Mouse (Mus musculus): ENCODE measurements at regions not wholly inside any gene's neighbourhood (a gene's known extent, or its start where the extent isn't known, plus 50 kb on each side); places are given as distances from the start of the nearest gene placed in this dataset.
"Not testable (repeated sequence)": the region's sequence is repeated elsewhere in the genome, so short reads cannot be mapped to it uniquely, and the experiment has no call there.

DNA sequence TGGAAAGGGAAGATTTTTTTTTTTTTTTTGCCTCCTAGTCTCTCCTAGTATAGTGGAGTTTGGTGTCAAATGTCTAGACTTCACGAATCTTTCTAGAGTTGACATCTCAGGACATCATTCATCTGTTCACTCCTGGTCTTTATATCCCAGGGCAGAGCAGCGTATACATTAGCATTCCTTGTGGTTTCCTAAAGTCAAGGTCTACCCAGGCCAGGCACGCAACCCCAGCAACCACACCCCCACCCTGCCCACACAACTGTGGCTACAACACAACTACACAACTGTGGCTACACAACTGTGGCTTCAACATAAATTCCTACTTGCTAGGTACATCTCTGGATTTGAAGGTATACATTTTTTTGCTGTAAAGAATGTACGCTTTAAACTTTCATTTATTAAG is 122.2 kb downstream of the Ppp1r3a start:
- no peak for DNase-seq

DNA sequence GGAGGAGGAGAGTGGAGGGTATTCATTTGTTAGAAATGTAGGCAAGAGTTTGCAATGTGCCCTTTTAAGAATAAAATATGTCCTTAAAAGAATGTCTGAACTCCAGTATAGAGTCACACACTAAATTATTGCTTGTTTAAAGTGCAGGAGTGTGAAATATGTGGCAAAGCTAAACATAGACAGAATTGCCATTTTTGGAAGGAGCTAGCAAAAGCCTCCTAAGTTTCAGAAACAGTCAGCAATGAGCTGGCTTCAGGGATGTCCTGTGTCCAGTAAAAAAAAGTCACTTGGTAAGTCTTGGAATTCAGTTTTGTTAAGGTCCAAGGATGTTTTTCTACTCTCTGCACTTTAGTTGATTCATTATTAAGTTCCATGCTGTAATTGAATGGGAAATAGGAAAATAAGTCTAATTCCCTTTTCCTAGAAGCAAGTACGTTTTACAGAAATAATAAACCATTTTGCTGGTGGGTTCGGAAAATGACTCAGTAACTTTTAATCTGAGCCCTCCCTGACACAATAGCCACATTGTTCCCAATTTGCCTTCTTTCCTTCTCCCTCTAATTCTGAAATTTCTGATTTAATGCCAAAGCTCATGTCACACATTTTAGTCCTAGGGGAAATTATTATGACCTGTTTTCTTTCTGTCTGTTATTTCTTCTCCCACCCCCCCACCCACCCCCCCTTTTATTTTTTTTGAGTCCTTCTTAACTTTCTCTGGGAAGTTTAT is 123.2 kb downstream of the Ppp1r3a start:
- DNase-seq = no peak

DNA sequence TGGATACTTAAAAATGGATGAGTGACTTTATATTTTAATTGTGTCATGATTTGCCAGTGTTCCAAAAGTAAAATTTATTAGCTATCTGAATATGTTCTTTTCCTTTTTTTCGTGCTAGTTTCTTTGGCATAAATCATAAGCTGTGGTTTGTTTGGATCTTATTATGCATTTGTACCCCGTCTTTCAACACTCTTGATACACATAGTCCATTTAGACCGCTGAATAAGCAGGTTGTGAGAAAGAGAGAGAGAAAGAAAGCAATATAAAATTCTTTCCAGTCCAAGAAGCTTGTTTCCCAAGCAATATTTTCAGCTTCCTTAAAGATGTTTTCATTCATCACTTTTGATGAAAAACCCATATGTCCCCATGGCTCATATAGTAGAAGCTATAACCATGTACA is 138.4 kb downstream of the Ppp1r3a start:
- DNase-seq = no peak

DNA sequence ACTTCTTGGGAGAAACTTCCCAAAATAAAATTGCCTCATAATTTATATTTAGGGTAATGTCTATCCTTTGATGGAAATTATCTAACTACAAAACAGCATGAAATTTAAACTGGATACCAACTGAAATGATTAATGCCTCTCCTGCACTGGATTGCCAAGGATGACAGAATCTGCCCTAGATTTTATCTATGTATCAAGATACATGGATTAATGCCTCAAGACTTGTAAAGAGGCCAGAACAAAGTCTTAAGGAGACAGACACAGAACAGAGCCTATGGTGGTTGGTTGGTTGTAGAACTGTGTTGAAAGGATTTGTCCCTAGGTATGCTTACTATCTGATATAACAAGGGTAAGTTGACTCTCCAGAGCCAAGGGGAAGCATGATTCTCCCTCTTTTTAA is 147.0 kb downstream of the Ppp1r3a start:
- no peak for DNase-seq

DNA sequence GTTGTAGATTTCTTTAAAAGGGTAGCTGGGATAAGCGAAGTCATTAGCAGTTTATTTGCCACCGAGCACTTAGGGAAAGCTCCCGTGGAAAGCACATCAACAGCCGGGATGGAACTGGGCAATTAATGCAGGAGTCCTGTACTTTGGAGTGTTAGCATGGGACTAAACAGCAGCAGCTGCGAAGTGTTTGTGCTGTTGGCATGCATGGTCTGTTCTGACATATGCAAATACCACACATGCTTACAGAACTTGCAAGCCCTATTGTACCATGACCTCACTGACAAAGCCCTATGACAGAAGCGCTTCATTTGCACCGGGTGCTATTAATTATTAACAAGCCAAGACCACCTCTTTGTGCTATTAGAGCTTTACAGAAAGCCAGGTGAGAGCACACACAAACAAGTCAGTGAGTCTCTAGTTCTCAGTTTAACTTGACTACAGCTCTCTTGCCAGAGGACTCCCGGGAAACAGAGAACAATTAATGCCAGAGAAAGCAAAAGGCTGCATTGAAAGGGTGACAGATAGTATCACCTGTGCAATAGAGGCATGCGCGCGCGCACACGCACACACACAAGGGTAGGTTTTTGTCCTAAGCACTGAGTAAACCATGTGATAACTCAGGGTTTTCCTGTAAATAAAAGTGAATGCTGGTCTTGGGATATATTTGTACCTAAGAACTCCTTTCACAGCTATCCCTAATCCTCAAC is 154.4 kb downstream of the Ppp1r3a start:
- DNase-seq = no peak

DNA sequence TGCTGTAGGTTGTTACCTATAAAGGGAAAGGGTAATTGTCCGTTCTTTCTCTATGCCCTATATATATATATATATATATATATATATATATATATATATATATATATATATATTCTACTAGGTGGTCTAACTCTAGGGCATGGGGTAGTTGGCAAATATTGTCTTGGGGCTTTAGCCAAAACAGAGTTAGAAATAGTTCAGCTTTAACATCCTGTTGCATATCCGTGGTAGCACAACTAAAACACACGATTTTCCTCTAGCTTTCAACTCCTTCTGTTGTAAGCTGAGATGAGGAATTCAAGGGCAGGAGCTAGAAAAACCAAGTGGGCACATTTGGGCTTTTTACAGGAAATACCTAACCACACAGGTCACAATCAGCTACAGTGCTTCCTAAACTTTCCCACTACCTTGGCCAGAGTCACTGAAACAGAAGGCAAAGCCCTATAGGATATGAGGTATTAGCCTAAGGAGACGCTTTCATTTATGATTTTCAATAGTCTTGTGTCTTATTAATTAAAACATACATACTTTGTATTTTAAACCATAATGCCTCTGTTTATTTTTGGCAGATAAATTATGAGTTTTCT is 158.1 kb downstream of the Ppp1r3a start:
- DNase-seq = no peak

DNA sequence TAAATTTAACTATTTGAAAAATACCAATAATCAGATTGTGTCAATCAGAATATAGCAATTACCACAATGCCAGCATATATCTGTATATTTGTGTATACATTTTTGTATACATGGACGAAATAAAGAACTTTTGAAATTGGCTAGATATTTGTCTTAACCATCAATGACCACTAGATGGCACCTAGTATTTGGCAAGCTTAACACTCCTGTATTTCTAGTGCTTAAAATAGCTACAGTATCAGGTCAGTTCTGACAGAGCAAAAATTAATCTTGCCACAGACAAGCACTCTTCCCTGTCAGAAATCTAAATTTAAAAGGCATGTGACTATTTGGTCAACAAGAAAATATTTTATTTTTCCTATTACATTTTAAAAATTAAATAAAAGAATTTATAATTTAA is 169.2 kb downstream of the Ppp1r3a start:
- DNase-seq = no peak

DNA sequence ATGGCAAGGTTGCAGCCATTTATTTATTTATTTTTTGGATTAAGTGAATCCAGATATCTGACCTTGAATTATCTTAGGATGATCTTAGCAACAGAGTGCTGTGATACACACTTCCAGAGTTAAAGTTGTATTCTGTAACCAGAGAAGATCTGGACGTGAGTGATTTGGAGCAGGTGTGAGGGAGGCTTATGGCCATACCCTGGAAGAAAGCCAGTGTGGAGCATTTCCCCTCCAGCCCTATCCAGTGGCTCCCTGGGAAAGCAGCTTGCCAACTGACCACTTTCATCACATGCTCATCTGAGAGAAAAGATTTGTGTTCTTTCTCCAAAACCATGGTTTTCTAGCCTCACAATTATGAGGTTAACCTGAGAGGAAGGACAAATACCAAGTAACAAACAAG is 171.2 kb downstream of the Ppp1r3a start:
- no peak for DNase-seq

DNA sequence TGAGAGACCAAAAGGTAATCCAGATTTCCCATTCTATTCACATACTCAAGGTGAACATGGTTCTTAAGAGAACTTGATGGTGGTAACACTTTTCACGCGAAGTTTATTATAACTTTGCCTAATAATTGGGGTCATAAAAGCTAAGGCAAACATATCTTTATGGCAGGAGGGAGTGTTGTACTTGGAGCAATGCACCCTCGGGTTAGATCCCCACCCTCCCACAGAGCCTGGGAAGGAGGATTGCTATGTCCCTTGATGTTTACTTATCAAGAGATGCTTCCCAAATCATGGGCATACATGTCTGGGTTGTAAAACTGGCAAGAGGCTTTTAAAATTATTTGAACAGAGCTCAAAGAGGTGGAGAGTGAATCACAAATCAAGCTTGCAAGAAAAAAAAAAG is 180.5 kb downstream of the Ppp1r3a start:
- DNase-seq = no peak

DNA sequence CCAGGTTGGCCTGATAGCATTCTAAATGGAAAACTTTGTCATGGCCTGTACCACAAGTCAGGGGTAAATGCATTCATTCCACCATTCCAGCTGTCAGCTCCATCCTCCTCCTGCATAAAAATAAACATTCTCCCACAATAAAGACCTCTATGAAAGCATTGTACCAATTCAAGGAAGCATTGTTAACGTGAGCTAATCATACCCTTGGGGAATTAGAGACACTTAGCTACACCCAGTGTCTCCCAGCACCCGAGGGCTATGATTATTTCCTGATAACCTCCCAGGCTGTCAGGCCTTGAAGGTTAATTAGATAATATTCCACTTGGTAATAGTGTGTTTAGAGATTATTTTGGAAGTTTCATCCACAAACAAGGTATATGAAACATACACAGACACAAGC is 182.1 kb downstream of the Ppp1r3a start:
- DNase-seq = no peak

DNA sequence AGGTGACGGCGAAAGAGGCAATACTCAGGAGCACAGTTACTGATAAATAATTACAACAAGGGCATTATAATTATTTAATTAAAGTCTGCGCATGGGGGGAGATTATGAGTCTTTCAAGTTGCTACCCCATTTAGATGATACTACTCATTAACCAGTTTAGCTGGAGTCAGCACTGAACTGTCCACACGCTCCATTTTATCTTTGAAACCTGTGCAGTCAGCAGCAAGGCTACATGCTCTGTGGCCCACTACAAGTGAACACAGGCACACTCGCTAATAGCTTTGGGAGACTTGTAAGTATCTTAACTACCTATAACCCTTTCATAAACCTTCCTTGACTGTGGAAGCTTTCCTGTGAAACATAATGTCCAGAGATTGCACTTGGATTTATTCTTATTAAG is 214.7 kb downstream of the Ppp1r3a start:
- no peak for DNase-seq

DNA sequence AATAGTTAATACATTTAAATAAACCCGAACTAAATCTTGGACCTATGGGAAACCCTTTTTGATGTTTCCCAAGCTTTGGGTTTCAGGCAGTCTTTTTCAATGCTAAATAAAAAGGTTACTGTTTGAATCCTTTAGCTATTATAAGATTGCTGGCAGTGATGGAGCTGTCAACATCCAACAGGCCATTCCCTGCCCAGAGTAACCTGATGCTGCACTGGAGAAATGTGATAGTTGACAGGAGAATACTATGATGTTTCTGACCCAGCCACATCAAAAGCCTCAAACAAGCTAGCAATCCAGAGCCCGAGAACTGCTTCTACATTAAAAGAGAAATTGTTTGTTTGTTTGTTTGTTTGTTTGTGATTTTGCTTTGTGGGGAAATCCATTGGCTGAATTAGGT is 226.0 kb downstream of the Ppp1r3a start:
- no peak for DNase-seq

DNA sequence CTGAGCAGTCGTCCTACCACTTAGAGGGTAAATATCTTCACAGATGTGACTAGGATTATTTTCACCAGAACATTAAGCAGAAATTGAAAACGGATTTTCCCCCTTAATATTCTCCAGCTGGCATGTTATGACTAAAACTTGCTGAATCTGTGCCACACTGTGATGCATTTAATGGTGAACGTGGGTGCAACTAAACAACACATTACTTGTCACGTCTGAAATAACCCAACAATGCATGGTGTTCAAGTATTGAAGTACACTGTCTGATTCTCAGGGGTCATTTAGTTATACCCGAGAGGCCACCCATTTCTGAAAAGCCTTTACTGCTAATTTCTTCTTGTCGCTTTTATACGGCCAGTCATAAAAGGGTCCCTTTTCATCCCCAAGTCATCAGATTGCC is 226.5 kb downstream of the Ppp1r3a start:
- no peak for DNase-seq

DNA sequence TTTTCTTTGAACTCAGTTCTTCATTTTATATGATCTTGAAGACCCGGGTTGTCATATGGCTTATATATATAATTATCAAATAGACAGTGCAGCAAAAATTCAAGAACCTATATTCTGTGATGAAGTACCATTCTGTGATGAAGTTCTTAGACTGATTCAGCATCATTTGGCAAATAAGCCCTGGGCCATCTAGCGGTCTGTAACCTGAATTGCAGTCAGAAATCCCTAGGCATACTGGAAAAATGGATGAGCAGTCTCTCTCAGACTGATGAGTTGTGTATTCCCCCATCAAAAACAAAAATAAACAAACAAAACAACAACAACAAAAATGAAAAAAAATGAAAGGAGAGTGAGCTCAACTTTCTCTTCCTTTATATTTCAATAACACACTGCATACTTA is 232.3 kb downstream of the Ppp1r3a start:
- DNase-seq = peak; percentile 19

DNA sequence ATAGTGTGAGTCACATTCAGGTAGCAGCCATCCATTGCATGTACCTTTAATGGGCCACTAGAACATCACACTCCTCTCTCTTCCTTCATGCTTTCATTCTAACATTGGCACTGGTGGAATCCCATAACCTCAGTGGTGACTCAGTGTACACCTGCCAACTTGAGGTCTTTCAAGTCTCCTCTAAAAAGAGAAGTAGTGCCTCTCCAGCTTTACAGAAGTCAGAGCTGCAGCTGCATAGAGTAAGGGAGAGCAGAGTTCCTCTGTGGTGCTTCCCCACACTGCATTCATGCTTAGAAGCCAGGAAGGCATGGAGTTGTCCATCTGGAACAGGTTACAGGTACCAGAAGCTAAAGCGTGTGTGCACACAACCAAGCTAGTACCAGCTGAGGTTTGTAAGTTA is 233.8 kb downstream of the Ppp1r3a start:
- no peak for DNase-seq

DNA sequence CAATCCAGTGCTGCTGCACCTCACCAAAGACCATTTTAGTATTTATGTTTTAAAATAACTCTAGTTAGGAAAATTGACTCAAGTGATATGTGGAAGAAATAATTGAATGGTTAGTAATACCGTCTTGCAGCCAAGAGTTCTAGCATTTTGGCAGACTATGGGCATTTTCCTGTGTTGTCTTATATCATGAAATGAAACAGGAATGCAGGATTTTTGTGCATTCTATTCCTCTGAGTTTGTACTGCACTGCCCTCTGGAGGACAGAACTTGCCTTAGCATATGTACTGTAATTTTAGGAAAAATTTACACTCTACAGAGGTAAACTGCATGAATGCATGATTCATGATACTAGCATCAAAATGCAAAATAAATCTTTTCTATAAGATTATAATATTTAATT is 250.9 kb downstream of the Ppp1r3a start:
- peak; percentile 48 for DNase-seq

DNA sequence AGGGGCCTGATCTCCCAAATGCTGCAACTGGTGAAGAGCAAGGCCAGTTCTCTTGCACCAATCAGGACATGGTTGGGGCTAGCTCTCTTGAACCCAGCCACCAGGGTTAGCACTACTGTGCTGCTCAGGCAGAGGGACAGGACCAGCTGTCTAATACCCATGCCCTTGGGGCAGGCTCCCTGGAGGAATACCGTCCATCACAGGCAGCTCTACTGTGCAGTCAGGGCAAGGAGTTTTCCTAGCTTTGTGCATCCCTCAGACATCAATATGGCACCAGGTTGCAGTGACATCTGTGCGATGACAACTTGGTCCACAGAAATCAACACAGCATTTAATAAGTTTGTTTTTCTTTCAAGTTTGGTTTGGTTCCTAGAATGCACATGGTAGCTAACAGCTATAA is 254.4 kb downstream of the Ppp1r3a start:
- no peak for DNase-seq

DNA sequence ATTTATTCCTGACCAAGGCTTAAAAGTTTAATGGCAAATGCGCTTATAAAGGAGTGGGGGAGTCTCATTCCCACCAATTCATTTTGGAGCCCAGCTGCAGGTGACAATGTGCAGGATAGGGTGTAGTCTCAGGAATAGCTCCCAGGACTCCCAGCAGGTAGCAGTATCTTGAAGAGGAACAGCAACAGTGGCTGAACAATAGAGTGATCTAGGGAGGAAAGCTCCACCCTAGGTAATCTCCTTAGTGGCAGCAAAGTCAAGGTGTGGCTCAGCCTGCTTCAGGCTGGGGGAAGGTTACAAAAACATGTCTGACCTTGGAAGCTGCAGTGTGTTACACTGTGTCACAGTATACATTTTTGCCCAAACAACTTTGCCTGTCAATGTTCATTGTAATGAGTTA is 255.2 kb downstream of the Ppp1r3a start:
- not testable (repeated sequence) for DNase-seq

DNA sequence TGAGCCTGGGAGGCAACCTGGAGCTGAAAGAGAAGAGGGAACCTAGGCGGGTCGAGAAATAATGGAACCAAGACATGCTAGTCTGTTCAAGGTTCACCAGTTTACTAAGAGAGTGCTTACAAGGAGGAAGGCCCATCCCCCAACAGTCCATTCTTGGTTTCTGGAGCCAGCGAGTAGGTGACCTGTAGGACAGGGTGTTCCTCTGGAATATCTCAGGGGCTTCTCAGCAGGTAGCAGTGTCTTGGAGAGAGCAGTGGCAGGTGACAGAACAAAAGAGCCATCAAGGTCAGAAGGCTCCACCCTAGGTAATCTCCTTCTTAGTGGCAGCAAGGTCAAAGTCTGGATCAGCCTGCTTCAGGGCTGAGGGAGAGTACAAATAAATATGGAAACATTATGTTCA is 268.4 kb downstream of the Ppp1r3a start:
- DNase-seq = not testable (repeated sequence)

DNA sequence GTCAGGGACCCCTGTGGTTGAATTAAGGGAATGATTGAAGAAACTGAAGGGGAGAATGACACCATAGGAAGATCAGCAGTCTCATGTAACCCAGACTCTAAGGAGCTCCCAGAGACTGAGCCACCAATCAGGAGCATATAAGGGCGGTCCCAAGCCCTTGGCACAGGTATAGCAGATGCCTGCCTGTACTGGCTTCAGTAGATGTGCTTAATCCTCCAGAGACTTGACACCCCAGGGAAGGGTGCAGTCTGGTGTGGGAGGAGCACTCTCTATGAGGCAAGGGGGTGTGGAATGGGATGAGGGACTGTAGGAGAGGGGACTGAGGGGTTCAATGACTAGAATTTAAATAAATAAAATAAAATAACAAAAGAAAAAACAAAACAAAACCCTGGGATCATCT is 298.7 kb downstream of the Ppp1r3a start:
- no peak for DNase-seq

DNA sequence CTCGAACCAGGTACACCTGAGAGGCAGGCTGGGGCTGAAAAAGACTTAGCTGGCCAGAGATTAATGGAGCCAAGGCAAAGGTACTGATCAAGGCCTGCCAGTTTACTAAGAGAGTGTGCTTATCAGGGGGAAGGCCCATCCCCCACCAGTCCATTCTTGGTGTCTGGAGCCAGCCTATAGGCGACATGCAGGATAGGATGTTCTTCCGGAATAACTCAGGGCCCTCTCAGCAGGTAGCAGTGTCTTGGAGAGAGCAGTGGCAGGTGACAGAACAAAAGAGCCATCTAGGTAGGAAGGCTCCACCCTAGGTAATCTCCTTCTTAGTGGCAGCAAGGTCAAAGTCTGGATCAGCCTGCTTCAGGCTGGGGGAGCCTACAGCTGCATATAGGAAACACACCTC is 301.8 kb downstream of the Ppp1r3a start:
- DNase-seq = not testable (repeated sequence)

DNA sequence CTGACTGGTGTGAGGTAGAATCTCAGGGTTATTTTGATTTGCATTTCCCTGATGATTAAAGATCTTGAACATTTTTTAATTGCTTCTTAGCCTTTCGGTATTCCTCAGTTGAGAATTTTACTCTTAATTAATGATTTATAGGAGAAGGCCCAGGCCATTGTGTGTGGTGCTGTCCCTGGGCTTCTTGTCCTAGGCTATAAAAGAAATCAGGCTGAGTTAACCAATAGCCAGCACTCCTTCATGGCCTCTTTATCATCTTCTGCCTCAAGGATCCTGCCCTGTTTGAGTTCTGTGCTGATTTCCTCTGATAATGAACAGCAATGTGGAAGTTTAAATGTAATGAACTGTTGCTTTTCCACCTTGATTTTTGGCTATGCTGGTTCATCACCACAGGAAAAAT is 323.3 kb downstream of the Ppp1r3a start:
- DNase-seq = no peak

DNA sequence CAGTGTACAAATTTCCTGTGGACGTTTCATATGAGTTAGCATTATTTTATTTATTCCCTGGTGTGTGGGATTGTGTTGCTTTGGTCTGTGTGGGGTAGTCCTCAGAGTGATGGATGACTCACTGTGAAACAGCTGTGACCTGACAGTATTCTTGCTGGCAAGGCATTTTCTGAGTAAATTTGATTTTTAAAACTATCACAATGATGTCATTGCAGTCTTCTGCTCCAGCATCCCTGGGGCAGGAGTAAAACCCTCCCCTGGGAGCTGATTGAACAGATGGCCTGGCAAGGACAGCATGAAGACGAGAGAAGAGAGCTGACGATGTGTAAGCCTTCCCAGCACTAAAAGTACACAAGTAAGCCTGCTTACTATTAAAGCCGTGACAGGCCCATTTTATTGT is 345.3 kb downstream of the Ppp1r3a start:
- DNase-seq = peak; percentile 80

DNA sequence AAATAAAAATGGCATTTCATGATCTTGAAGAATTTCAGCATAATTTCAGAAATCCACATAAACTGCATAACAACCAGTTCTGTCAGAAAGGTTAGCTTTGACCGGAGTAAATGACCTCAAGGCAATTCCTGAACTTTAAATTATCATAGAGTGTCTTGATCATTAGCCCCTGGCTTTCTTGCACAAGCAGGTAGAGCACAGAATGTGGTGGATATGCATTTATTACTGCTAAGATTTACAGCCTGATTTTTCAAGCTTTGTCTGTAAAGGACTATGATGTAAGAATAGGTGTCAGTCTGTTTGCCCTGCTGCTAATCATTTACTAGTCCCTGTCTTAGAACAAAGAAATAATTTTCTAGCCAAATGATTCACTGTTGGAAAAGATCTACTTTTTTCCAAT is 347.3 kb downstream of the Ppp1r3a start:
- no peak for DNase-seq

Data from right cerebral cortex, adult 18-20 months (tissue).